Mouse (Mus musculus) colon, adult 2 months (tissue): ENCODE results near the gene Prb1. TPM values are rescaled to one million over a fixed set of nuclear protein-coding genes. Genes with fewer than 3 reads are reported as not detected.

Experiments
- polyA plus RNA-seq: library from polyadenylated mRNA; depleted of rRNA; stranded (reverse); fragments of >200 nt; gene quantifications from 2 replicates; pipeline ENCODE4 v1.2.3, GENCODE M21; 2012; rRNA removed

Prb1 gene
- not detected in 2 replicates for polyA plus RNA-seq

GRCm38 (mm10) chr6:132210421-132210820, at the start of gene Prb1:
Gene Prb1 (minus strand): TSS chr6:132210521.

Other genes starting within 250 kb of the Prb1 start
- not detected in 2 replicates for gene Prpmp5, start 104.2 kb upstream of the Prb1 start, polyA plus RNA-seq
- not detected in 2 replicates for gene Gm8882, start 153.6 kb upstream of the Prb1 start, polyA plus RNA-seq